Mouse (Mus musculus): ENCODE measurements around the gene Cenpb.

GRCm38 (mm10) chr2:131163924-131164323 is 15.9 kb downstream of the Cenpb start:
- TF ChIP-seq POLR2A (IDR thresholded peaks at IDR 0.05; ENCODE audit: insufficient read length, low read depth) (no peak), USF1 (IDR thresholded peaks at IDR 0.05; ENCODE audit: low read depth) (no peak), MYOG (IDR thresholded peaks at IDR 0.05; ENCODE audit: control insufficient read depth in 1 of 3, insufficient read depth in 1 of 3, insufficient read length in 2 of 3, low read depth in 2 of 3) (no peak), MAX (IDR thresholded peaks at IDR 0.05; ENCODE audit: low read depth) (no peak), MYOD1 (IDR thresholded peaks at IDR 0.05; ENCODE audit: control insufficient read depth in 1 of 3, insufficient read length in 2 of 3, low read depth in 2 of 3) (no peak), SRF (IDR thresholded peaks at IDR 0.05; ENCODE audit: control insufficient read depth, insufficient read length, low read depth) (no peak), CEBPB (IDR thresholded peaks at IDR 0.05; ENCODE audit: insufficient read depth, poor library complexity, severe bottlenecking) (no peak), TCF12 (IDR thresholded peaks at IDR 0.05; ENCODE audit: insufficient read depth, poor library complexity, severe bottlenecking) (no peak), E2F4 (IDR thresholded peaks at IDR 0.05; ENCODE audit: insufficient read depth) (no peak)

Measured in myocyte (in vitro differentiated cells).